Mouse (Mus musculus) stomach, postnatal 0 days (tissue): ENCODE measurements around the gene Lpcat3. TPM values are rescaled to one million over a fixed set of nuclear protein-coding genes. Genes with fewer than 3 reads are reported as not detected.

Source experiments
- ATAC-seq: fragments of 200-750 bp; cut with Nextera tagmentation; 2 replicates; pipeline ENCODE4 v1.8.0; 2017; ENCODE audit not compliant: low FRiP score, low TSS enrichment
- DNase-seq: peaks from one replicate; pipeline ENCODE4 v3.0.0-alpha.2; 2016; ENCODE audit warnings: low spot score
- H3K27ac ChIP-seq: fragments of 300-500 bp; sonication (generic); replicated peaks from 2 replicates; pipeline ENCODE4 v1.5.1; 2014; ENCODE audit warnings: mild to moderate bottlenecking, control low read depth
- H3K27me3 ChIP-seq: fragments of 300-500 bp; sonication (generic); 2 replicates; pipeline ENCODE4 v1.6.1; 2014; ENCODE audit warnings: low read length; ENCODE audit not compliant: control insufficient read depth, insufficient read depth
- H3K36me3 ChIP-seq: fragments of 300-500 bp; sonication (generic); 2 replicates; pipeline ENCODE4 v1.6.1; 2014; ENCODE audit warnings: low read length, mixed read lengths; ENCODE audit not compliant: control insufficient read depth, insufficient read depth
- H3K4me1 ChIP-seq: fragments of 300-500 bp; sonication (generic); replicated peaks from 2 replicates; pipeline ENCODE4 v1.6.1; 2014; ENCODE audit warnings: antibody characterized with exemption; ENCODE audit not compliant: control insufficient read depth, insufficient read depth
- H3K4me2 ChIP-seq: fragments of 300-500 bp; sonication (generic); replicated peaks from 2 replicates; pipeline ENCODE4 v1.6.1; 2014; ENCODE audit warnings: low read depth, mild to moderate bottlenecking, control low read depth, moderate library complexity
- H3K4me3 ChIP-seq: fragments of 300-500 bp; sonication (generic); 2 replicates; pipeline ENCODE4 v1.5.1; 2014; ENCODE audit warnings: low read depth, low read length, control low read depth
- H3K9ac ChIP-seq: fragments of 300-500 bp; sonication (generic); 2 replicates; pipeline ENCODE4 v1.6.1; 2014; ENCODE audit warnings: mild to moderate bottlenecking, low read length, control low read depth, mixed read lengths
- H3K9me3 ChIP-seq: fragments of 300-500 bp; sonication (generic); 2 replicates; pipeline ENCODE4 v1.6.1; 2016; ENCODE audit warnings: low read length; ENCODE audit not compliant: control insufficient read depth
- CTCF ChIP-seq: IDR thresholded peaks from 2 replicates; pipeline ENCODE4 v1.5.1; 2016; ENCODE audit warnings: antibody characterized with exemption, low read depth, mild to moderate bottlenecking, moderate library complexity
- EP300 ChIP-seq: optimal IDR thresholded peaks from 2 replicates; pipeline ENCODE3; 2016; ENCODE audit warnings: antibody characterized with exemption
- WGBS: fragments of 180-500 bp; shearing (Covaris S2); extraction: QIAGEN DNeasy Blood & Tissue Kit; methylation state at CpG from one replicate; pipeline ENCODE4 v1.1.7; 2014; 5-methylcytosine and 5-hydroxymethylcytosine counted together
- polyA plus RNA-seq: library from polyadenylated mRNA; unstranded; fragments of >200 nt; fragmentation: Nextera tagmentation; extraction: Ambion mirVana; gene quantifications from 2 replicates; pipeline ENCODE4 v1.2.1, GENCODE M21; 2015

Gene Lpcat3
- polyA plus RNA-seq, 1 experiment from 2014 or later = 78.8 TPM

- Histone ChIP-seq H3K9ac (no peak overlapping the region), H3K36me3 (no peaks in the 10 kb centered on the region), H3K4me1 (no peaks in the 10 kb centered on the region), H3K4me2 (no peak overlapping the region), H3K27ac (no peak overlapping the region), H3K9me3 (no peaks in the 10 kb centered on the region), H3K27me3 (no peaks in the 10 kb centered on the region), H3K4me3 (no peak overlapping the region)
- ATAC-seq (no peak), DNase-seq (no peak)
- 78% methylated on average over 3 of the region's 4 CpGs for WGBS
- no peak for TF ChIP-seq EP300
- TF ChIP-seq CTCF = peak; percentile 50
These were observed 22.8 kb upstream of the Lpcat3 start for GRCm38 (mm10) chr6:124640041-124640440.

- Histone ChIP-seq H3K9ac (no peak overlapping the region), H3K4me2 (no peak overlapping the region), H3K27ac (no peak overlapping the region), H3K4me1 (no peaks in the 10 kb centered on the region), H3K9me3 (no peaks in the 10 kb centered on the region), H3K27me3 (no peaks in the 10 kb centered on the region), H3K36me3 (no peaks in the 10 kb centered on the region), H3K4me3 (no peak overlapping the region)
- WGBS = 39% methylated on average over 8 of the region's 8 CpGs
- DNase-seq (peak; percentile 74), ATAC-seq (0 out of 2 replicates have a peak, but pooled peaks have one; percentile 12)
- TF ChIP-seq EP300 = no peak
- TF ChIP-seq CTCF = peak; percentile 81
These were observed 21.8 kb upstream of the Lpcat3 start for GRCm38 (mm10) chr6:124640997-124641396.

- H3K9me3 ChIP-seq = no peaks in the 10 kb centered on the region
- no peak overlapping the region for H3K4me3 ChIP-seq
- no peak overlapping the region for H3K27ac ChIP-seq
- H3K4me2 ChIP-seq = no peak overlapping the region
- ATAC-seq (0 out of 2 replicates have a peak, but pooled peaks have one; percentile 29), DNase-seq (no peak)
- no peak overlapping the region for H3K9ac ChIP-seq
- no peaks in the 10 kb centered on the region for H3K4me1 ChIP-seq
- H3K36me3 ChIP-seq = no peaks in the 10 kb centered on the region
- WGBS = 27% methylated on average over 1 of the region's 1 CpGs
- no peaks in the 10 kb centered on the region for H3K27me3 ChIP-seq
- no peak for TF ChIP-seq EP300
- no peak for TF ChIP-seq CTCF
These were observed 16.4 kb upstream of the Lpcat3 start for GRCm38 (mm10) chr6:124646394-124646793.

GRCm38 (mm10) chr6:124655893-124656292 lies 6.9 kb upstream of the Lpcat3 start:
- no peak for TF ChIP-seq EP300
- TF ChIP-seq CTCF = no peak
- H3K9ac ChIP-seq = no peak overlapping the region
- no peak overlapping the region for H3K4me2 ChIP-seq
- H3K9me3 ChIP-seq = no peaks in the 10 kb centered on the region
- H3K4me3 ChIP-seq = no peak overlapping the region
- ATAC-seq (no peak), DNase-seq (no peak)
- H3K4me1 ChIP-seq = no peaks in the 10 kb centered on the region
- 40% methylated on average over 6 of the region's 6 CpGs for WGBS
- no peaks in the 10 kb centered on the region for H3K36me3 ChIP-seq
- H3K27ac ChIP-seq = no peak overlapping the region
- H3K27me3 ChIP-seq = no peaks in the 10 kb centered on the region

- no peak for ATAC-seq
- no peak overlapping the region for H3K27ac ChIP-seq
- TF ChIP-seq EP300 (no peak), CTCF (no peak)
- no peak overlapping the region for H3K4me3 ChIP-seq
- no peaks in the 10 kb centered on the region for H3K4me1 ChIP-seq
- H3K4me2 ChIP-seq = no peak overlapping the region
- H3K9me3 ChIP-seq = no peaks in the 10 kb centered on the region
- no peaks in the 10 kb centered on the region for H3K27me3 ChIP-seq
- 45% methylated on average over 2 of the region's 2 CpGs for WGBS
- H3K36me3 ChIP-seq = no peaks in the 10 kb centered on the region
- no peak overlapping the region for H3K9ac ChIP-seq
- DNase-seq = no peak
These were observed 4.8 kb upstream of the Lpcat3 start for GRCm38 (mm10) chr6:124658067-124658466.

- no peak overlapping the region for H3K27ac ChIP-seq
- no peaks in the 10 kb centered on the region for H3K9me3 ChIP-seq
- no peaks in the 10 kb centered on the region for H3K27me3 ChIP-seq
- H3K4me3 ChIP-seq = no peak overlapping the region
- WGBS = 87% methylated on average over 4 of the region's 4 CpGs
- H3K36me3 ChIP-seq = no peaks in the 10 kb centered on the region
- no peak overlapping the region for H3K4me2 ChIP-seq
- no peaks in the 10 kb centered on the region for H3K4me1 ChIP-seq
- no peak for TF ChIP-seq CTCF
- TF ChIP-seq EP300 = no peak
- DNase-seq (no peak), ATAC-seq (no peak)
- no peak overlapping the region for H3K9ac ChIP-seq
These were observed 1.5 kb upstream of the Lpcat3 start for GRCm38 (mm10) chr6:124661156-124661806.
